Mouse (Mus musculus) urinary bladder, postnatal 36 days (tissue): ENCODE measurements around the gene Tbc1d22b.

ENCODE experiments used
- DNase-seq, 2 experiments: peaks; one replicate each; pipeline ENCODE4 v3.0.0; 2022; ENCODE audit warnings: low spot score in 2 of 2, mixed read lengths in 1 of 2

Gene Tbc1d22b

GRCm38 (mm10) chr17:29541419-29541818 is 8.2 kb upstream of the Tbc1d22b start:
- peak; percentile 52 to 81 for DNase-seq

GRCm38 (mm10) chr17:29542831-29543690 is 6.5 kb upstream of the Tbc1d22b start:
- DNase-seq, result no peak

GRCm38 (mm10) chr17:29544064-29544463 is 5.5 kb upstream of the Tbc1d22b start:
- DNase-seq, result no peak

GRCm38 (mm10) chr17:29545241-29545640 is 4.3 kb upstream of the Tbc1d22b start:
- DNase-seq, result no peak

GRCm38 (mm10) chr17:29548494-29548893 is 1.1 kb upstream of the Tbc1d22b start:
- DNase-seq, result no peak

- no peak for DNase-seq
Measured at GRCm38 (mm10) chr17:29548994-29549393, 591 bp upstream of the Tbc1d22b start.

- no peak for DNase-seq
Measured at GRCm38 (mm10) chr17:29551019-29551418, 1.4 kb downstream of the Tbc1d22b start.

- DNase-seq, result no peak
Measured at GRCm38 (mm10) chr17:29552162-29552732, 2.7 kb downstream of the Tbc1d22b start, which contains the start of gene Tmem217. Gene Tmem217, minus strand, starts transcription at chr17:29552385.

GRCm38 (mm10) chr17:29554176-29554575 is 4.6 kb downstream of the Tbc1d22b start:
- no peak for DNase-seq

- no peak for DNase-seq
Measured at GRCm38 (mm10) chr17:29556456-29556855, 6.9 kb downstream of the Tbc1d22b start.

- DNase-seq, result peak; percentile 35 to 47
Measured at GRCm38 (mm10) chr17:29556893-29557292, 7.3 kb downstream of the Tbc1d22b start.

GRCm38 (mm10) chr17:29558476-29558875 is 8.9 kb downstream of the Tbc1d22b start:
- DNase-seq, result no peak

GRCm38 (mm10) chr17:29565521-29565920 is 15.9 kb downstream of the Tbc1d22b start:
- no peak for DNase-seq

- no peak for DNase-seq
Measured at GRCm38 (mm10) chr17:29568435-29568834, 18.9 kb downstream of the Tbc1d22b start.

GRCm38 (mm10) chr17:29569831-29570230 is 20.2 kb downstream of the Tbc1d22b start:
- DNase-seq, result no peak

GRCm38 (mm10) chr17:29579579-29580126 is 30.1 kb downstream of the Tbc1d22b start:
- no peak for DNase-seq

GRCm38 (mm10) chr17:29583569-29583968 is 34.0 kb downstream of the Tbc1d22b start:
- DNase-seq, result no peak

GRCm38 (mm10) chr17:29584306-29584705 is 34.7 kb downstream of the Tbc1d22b start:
- no peak for DNase-seq

- no peak for DNase-seq
Measured at GRCm38 (mm10) chr17:29584737-29585136, 35.2 kb downstream of the Tbc1d22b start.

- DNase-seq, result no peak
Measured at GRCm38 (mm10) chr17:29585446-29585845, 35.9 kb downstream of the Tbc1d22b start.

- DNase-seq, result no peak
Measured at GRCm38 (mm10) chr17:29586921-29587320, 37.3 kb downstream of the Tbc1d22b start.

GRCm38 (mm10) chr17:29589221-29589898 is 39.8 kb downstream of the Tbc1d22b start:
- DNase-seq, result no peak
